Mouse (Mus musculus): ENCODE measurements around the gene Ndufs8. TPM values are rescaled to one million over a fixed set of nuclear protein-coding genes. Genes with fewer than 3 reads are reported as not detected.

The Ndufs8 gene
- polyA plus RNA-seq, 1 experiment from 2014 or later: 254 TPM

DNA sequence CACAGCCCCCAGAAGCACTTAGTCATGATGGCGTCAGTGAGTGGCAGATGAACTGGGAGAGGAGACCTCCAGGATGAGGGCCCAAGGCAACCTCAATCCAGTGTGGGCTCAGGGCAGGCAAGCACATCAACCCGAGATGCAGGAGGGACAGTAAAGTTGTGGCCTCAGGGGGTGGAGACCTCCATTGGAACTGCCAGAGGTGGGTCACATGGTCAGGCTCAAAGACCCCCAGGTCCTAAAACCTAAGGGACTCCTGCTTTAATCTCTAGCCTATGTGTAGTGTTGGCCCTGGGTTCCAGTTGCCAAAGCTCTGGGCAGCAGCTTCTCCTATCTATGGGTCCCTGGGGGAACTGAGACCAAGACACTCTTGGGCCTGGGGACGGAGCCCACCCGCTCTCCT is 16.2 kb upstream of the Ndufs8 start:
- Histone ChIP-seq H3K4me2 (no peak overlapping the region), H3K27me3 (no peaks in the 10 kb centered on the region), H3K9me3 (no peaks in the 10 kb centered on the region), H3K4me1 (peaks cover 37% of the 10 kb centered on the region), H3K36me3 (no peaks in the 10 kb centered on the region), H3K27ac (peak overlapping the region; percentile 76), H3K9ac (no peak overlapping the region), H3K4me3 (no peak overlapping the region)
- WGBS: 70% methylated on average over 4 of the region's 4 CpGs
- no peak for ATAC-seq (ENCODE audit: insufficient number of reproducible peaks, low FRiP score, low TSS enrichment, low read depth)

DNA sequence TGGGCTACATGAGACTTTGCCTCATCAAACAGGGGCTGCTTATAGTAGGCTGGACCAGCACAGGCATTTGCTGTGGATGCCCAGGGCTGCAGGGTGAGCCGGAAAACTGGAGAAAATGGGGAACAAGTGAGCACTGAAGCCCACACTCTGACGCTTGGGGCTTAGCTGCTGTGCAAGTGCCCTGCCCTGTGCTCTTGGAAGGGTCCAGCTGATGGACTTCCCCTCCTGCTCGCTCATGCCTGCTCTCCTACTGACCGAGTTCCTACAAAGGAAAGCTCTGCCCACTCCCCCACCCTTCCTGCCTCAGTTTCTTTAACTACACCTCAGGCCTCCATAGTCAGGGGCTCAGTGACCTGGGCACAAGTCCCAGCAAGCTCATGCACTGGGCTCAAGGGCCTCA is 15.4 kb upstream of the Ndufs8 start:
- peaks cover 41% of the 10 kb centered on the region for H3K4me1 ChIP-seq

GRCm38 (mm10) chr19:3926685-3927084 is 14.1 kb upstream of the Ndufs8 start:
- no peak overlapping the region for H3K4me2 ChIP-seq
- no peaks in the 10 kb centered on the region for H3K36me3 ChIP-seq
- H3K9ac ChIP-seq: no peak overlapping the region
- H3K27ac ChIP-seq: 0 out of 2 replicates have a peak overlapping the region, but pooled peaks have one; percentile 47
- no peaks in the 10 kb centered on the region for H3K9me3 ChIP-seq
- WGBS: 68% methylated on average over 6 of the region's 6 CpGs
- no peaks in the 10 kb centered on the region for H3K27me3 ChIP-seq
- ATAC-seq (ENCODE audit: insufficient number of reproducible peaks, low FRiP score, low TSS enrichment, low read depth): no peak
- no peak overlapping the region for H3K4me3 ChIP-seq
- H3K4me1 ChIP-seq: peaks cover 41% of the 10 kb centered on the region

More for the DNA sequence above, 15.4 kb upstream of the Ndufs8 start:
- Histone ChIP-seq H3K9me3 (no peaks in the 10 kb centered on the region), H3K36me3 (no peaks in the 10 kb centered on the region), H3K27ac (0 out of 2 replicates have a peak overlapping the region, but pooled peaks have one; percentile 22), H3K4me3 (no peak overlapping the region), H3K4me2 (no peak overlapping the region), H3K9ac (no peak overlapping the region), H3K27me3 (no peaks in the 10 kb centered on the region)
- 85% methylated on average over 4 of the region's 4 CpGs for WGBS
- ATAC-seq (ENCODE audit: insufficient number of reproducible peaks, low FRiP score, low TSS enrichment, low read depth): no peak

GRCm38 (mm10) chr19:3926279-3926678 is 13.7 kb upstream of the Ndufs8 start:
- H3K9ac ChIP-seq: no peak overlapping the region
- ATAC-seq (ENCODE audit: insufficient number of reproducible peaks, low FRiP score, low TSS enrichment, low read depth): no peak
- no peaks in the 10 kb centered on the region for H3K9me3 ChIP-seq
- H3K4me3 ChIP-seq: no peak overlapping the region
- H3K36me3 ChIP-seq: no peaks in the 10 kb centered on the region
- no peak overlapping the region for H3K4me2 ChIP-seq
- H3K27me3 ChIP-seq: no peaks in the 10 kb centered on the region
- peaks cover 41% of the 10 kb centered on the region for H3K4me1 ChIP-seq
- WGBS: 51% methylated on average over 3 of the region's 3 CpGs
- H3K27ac ChIP-seq: 0 out of 2 replicates have a peak overlapping the region, but pooled peaks have one; percentile 47

- ATAC-seq (ENCODE audit: insufficient number of reproducible peaks, low FRiP score, low TSS enrichment, low read depth): no peak
- no peak overlapping the region for H3K4me3 ChIP-seq
- H3K9me3 ChIP-seq: no peaks in the 10 kb centered on the region
- 70% methylated on average over 6 of the region's 6 CpGs for WGBS
- H3K36me3 ChIP-seq: no peaks in the 10 kb centered on the region
- H3K27ac ChIP-seq: no peak overlapping the region
- H3K4me1 ChIP-seq: peaks cover 40% of the 10 kb centered on the region
- no peak overlapping the region for H3K4me2 ChIP-seq
- H3K9ac ChIP-seq: no peak overlapping the region
- no peaks in the 10 kb centered on the region for H3K27me3 ChIP-seq
Observed at GRCm38 (mm10) chr19:3925859-3926258, 13.3 kb upstream of the Ndufs8 start.

- no peak overlapping the region for H3K9ac ChIP-seq
- H3K4me3 ChIP-seq: no peak overlapping the region
- H3K4me2 ChIP-seq: no peak overlapping the region
- peaks cover 30% of the 10 kb centered on the region for H3K4me1 ChIP-seq
- ATAC-seq (ENCODE audit: insufficient number of reproducible peaks, low FRiP score, low TSS enrichment, low read depth): no peak
- 90% methylated on average over 7 of the region's 7 CpGs for WGBS
- H3K36me3 ChIP-seq: no peaks in the 10 kb centered on the region
- H3K27ac ChIP-seq: no peak overlapping the region
- no peaks in the 10 kb centered on the region for H3K27me3 ChIP-seq
- H3K9me3 ChIP-seq: no peaks in the 10 kb centered on the region
Observed at GRCm38 (mm10) chr19:3924868-3925267, 12.3 kb upstream of the Ndufs8 start.

DNA sequence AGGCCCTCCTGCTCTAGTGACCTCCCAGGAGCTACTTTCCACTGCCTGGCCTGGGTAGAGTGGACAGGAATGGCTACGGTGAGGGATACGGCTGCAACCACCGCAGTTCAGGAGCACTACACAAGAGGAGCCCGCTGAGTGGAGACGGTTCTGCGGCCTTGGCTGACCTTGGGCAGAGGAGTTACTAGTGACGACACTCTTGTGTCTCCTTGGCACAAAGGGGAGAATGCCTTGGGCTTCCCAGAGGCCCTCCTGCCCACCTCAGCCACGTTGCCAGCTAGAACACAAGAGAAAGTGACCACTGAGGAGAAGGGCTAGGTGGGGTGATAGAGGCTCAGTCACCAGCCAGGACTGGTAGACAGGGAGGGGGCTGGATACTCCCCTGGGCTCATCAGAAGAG is 11.6 kb upstream of the Ndufs8 start:
- no peaks in the 10 kb centered on the region for H3K9me3 ChIP-seq
- ATAC-seq (ENCODE audit: insufficient number of reproducible peaks, low FRiP score, low TSS enrichment, low read depth): no peak
- peaks cover 23% of the 10 kb centered on the region for H3K4me1 ChIP-seq
- 0 out of 2 replicates have a peak overlapping the region, but pooled peaks have one; percentile 35 for H3K27ac ChIP-seq
- H3K4me3 ChIP-seq: no peak overlapping the region
- H3K27me3 ChIP-seq: no peaks in the 10 kb centered on the region
- no peak overlapping the region for H3K9ac ChIP-seq
- no peaks in the 10 kb centered on the region for H3K36me3 ChIP-seq
- WGBS: 83% methylated on average over 8 of the region's 8 CpGs
- no peak overlapping the region for H3K4me2 ChIP-seq

DNA sequence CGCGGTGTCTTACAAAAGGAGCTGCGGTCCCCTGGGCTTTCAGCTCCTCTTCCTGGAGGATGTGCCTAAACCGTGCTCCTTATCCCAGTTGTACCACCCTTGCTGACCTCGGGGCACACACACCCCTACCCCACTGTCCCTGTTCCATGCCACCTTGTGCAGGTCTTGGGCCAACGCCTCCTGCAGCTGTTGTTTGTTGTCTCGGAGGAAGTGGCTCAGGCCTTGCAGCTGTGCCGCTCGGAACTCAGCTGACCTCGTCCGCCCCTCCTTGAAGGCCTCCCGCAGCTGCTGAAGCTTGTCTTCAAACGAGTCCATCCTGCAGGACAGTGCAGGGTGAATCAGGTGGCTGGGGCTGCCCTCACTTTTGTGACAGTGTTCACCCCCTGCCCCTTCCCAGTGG is 11.0 kb upstream of the Ndufs8 start:
- 54% methylated on average over 13 of the region's 13 CpGs for WGBS

DNA sequence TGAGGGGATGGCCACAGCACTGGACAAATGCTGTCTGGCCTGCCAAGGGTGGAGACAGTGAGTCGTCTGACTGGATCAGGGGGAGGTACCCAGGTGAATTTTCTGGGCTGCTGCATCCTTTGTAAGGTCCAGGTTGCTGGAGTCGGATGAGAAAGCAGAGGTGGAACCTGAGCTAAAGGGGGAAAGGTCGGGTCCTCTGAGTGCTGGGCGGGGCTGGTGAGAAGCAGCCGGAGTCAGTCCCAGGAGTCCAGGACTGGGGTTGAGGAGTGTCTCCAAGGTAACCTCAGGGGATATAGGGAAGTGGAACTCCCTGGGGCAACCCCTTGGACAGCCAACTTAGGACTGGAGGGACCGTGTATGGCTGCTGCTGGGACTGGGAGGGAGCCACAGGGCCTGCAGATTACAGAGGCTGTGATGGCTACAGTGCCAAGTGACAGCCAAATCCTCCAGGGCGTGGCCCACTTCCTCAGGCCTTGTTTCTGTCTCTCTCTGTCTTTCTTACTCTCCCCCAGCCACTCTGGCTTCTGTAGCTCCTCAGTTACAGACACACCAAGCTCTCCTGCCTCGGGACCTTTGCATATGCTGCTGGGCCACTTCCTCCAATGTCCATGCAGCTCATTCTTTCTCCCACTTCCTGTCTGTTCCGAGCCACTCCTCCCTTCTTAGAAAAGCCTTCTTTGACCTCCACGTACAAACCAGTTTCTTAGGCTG is 10.2 kb upstream of the Ndufs8 start:
- H3K4me3 ChIP-seq: no peak overlapping the region
- H3K4me2 ChIP-seq: no peak overlapping the region
- 53% methylated on average over 10 of the region's 10 CpGs for WGBS
- peaks cover 18% of the 10 kb centered on the region for H3K4me1 ChIP-seq
- H3K36me3 ChIP-seq: no peaks in the 10 kb centered on the region
- no peaks in the 10 kb centered on the region for H3K9me3 ChIP-seq
- H3K9ac ChIP-seq: 0 out of 2 replicates have a peak overlapping the region, but pooled peaks have one; percentile 2
- ATAC-seq (ENCODE audit: insufficient number of reproducible peaks, low FRiP score, low TSS enrichment, low read depth): no peak
- H3K27ac ChIP-seq: peak overlapping the region; percentile 35
- no peaks in the 10 kb centered on the region for H3K27me3 ChIP-seq

More for the DNA sequence above, 11.0 kb upstream of the Ndufs8 start:
- Histone ChIP-seq H3K9me3 (no peaks in the 10 kb centered on the region), H3K27me3 (no peaks in the 10 kb centered on the region), H3K4me2 (no peak overlapping the region), H3K27ac (peak overlapping the region; percentile 35), H3K36me3 (no peaks in the 10 kb centered on the region), H3K4me3 (no peak overlapping the region), H3K9ac (no peak overlapping the region), H3K4me1 (peaks cover 18% of the 10 kb centered on the region)
- peak; percentile 42; the same call in 1 of the 2 replicates for ATAC-seq (ENCODE audit: insufficient number of reproducible peaks, low FRiP score, low TSS enrichment, low read depth)

DNA sequence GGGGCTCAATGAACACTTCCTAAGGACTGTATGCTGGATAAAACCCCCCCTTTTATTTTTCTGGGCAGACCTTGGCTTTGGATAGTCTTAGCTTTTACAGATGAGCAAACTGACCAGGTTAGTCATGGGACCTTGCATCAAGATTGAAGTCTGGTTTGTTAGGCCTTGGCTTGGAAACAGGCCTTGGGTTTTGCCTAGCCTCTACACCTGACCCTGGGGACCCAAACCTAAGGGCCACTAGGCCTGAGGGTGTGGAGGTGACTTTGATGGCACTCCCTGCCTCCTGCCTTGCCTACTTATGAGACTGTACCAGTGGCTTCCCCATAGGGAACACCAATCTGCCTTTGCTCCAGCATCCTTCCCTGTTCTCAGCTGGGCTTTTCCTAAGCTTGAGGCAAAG is 7.4 kb upstream of the Ndufs8 start:
- Histone ChIP-seq H3K9ac (no peak overlapping the region), H3K4me2 (no peak overlapping the region), H3K4me1 (peaks cover 4% of the 10 kb centered on the region; the same call in 1 of the 2 replicates), H3K36me3 (no peaks in the 10 kb centered on the region), H3K9me3 (no peaks in the 10 kb centered on the region), H3K4me3 (no peak overlapping the region), H3K27me3 (no peaks in the 10 kb centered on the region), H3K27ac (no peak overlapping the region)
- no peak for ATAC-seq (ENCODE audit: insufficient number of reproducible peaks, low FRiP score, low TSS enrichment, low read depth)

DNA sequence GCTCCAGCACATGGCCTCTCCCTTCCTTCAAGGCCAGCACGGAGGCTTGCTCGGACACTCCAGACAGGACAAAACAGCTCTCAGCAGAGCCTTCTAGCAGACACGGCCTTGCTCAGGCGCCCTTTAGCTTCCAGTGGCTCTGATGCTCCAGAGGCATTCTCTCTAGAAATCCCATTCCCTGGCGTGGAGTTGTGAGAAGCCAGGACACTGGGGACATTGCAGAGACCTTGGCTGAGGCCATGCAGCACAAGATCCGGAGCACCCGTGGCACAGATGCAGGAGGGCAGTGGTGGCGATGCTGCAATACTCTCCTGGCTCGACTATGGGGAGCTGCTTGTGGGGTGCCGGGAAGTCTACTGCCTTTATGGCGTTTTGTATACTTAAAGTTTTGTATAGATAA is 4.2 kb upstream of the Ndufs8 start:
- Histone ChIP-seq H3K27me3 (no peaks in the 10 kb centered on the region), H3K4me2 (no peak overlapping the region), H3K9me3 (no peaks in the 10 kb centered on the region), H3K4me1 (peaks cover 15% of the 10 kb centered on the region), H3K9ac (no peak overlapping the region), H3K36me3 (no peaks in the 10 kb centered on the region), H3K27ac (no peak overlapping the region), H3K4me3 (no peak overlapping the region)
- WGBS: 71% methylated on average over 11 of the region's 11 CpGs
- ATAC-seq (ENCODE audit: insufficient number of reproducible peaks, low FRiP score, low TSS enrichment, low read depth): no peak

GRCm38 (mm10) chr19:3914535-3914934 is 2.0 kb upstream of the Ndufs8 start:
- 87% methylated on average over 5 of the region's 5 CpGs for WGBS

More at GRCm38 (mm10) chr19:3914535-3914934, 2.0 kb upstream of the Ndufs8 start:
- Histone ChIP-seq H3K9ac (no peak overlapping the region), H3K4me1 (peaks cover 24% of the 10 kb centered on the region), H3K27me3 (no peaks in the 10 kb centered on the region), H3K4me3 (no peak overlapping the region), H3K4me2 (no peak overlapping the region), H3K27ac (no peak overlapping the region), H3K9me3 (no peaks in the 10 kb centered on the region), H3K36me3 (peaks cover 18% of the 10 kb centered on the region)
- ATAC-seq (ENCODE audit: insufficient number of reproducible peaks, low FRiP score, low TSS enrichment, low read depth): no peak
